Mouse (Mus musculus) gastrocnemius, adult 8-10 months (tissue): ENCODE results near the gene Coa5. TPM values are rescaled to one million over a fixed set of nuclear protein-coding genes. Genes with fewer than 3 reads are reported as not detected.

ENCODE experiments used
- DNase-seq, 2 experiments: peaks; one replicate each; pipeline ENCODE4 v3.0.0; 2022; ENCODE audit warnings: low spot score in 2 of 2
- total RNA-seq, 4 experiments: library from RNA; stranded (reverse); gene quantifications; 2 replicates each; pipeline ENCODE4 v1.2.4; 2022

The Coa5 gene
- 100 to 1,000 TPM in 2 of 4 experiments, 10 to 100 TPM in 2; 79.7 to 115 (median 95.0) TPM for total RNA-seq

- peak; percentile 92 to 94 for DNase-seq
These were observed at the start of gene Coa5, which contains the start of gene Unc50 for GRCm38 (mm10) chr1:37429366-37430296. Gene Coa5 (minus strand): TSS chr1:37430103. Gene Unc50 (plus strand): TSS chr1:37430139.

- DNase-seq, result no peak
These were observed 49.2 kb upstream of the Coa5 start for GRCm38 (mm10) chr1:37479074-37479473.

GRCm38 (mm10) chr1:37478416-37478815 is 48.5 kb upstream of the Coa5 start:
- DNase-seq, result no peak

- no peak for DNase-seq
These were observed 48.0 kb upstream of the Coa5 start for GRCm38 (mm10) chr1:37477928-37478327.

GRCm38 (mm10) chr1:37477250-37477649 is 47.3 kb upstream of the Coa5 start:
- DNase-seq, result no peak

GRCm38 (mm10) chr1:37475312-37475711 is 45.4 kb upstream of the Coa5 start:
- no peak for DNase-seq

- no peak for DNase-seq
These were observed 44.8 kb upstream of the Coa5 start for GRCm38 (mm10) chr1:37474634-37475190.

- no peak for DNase-seq
These were observed 44.1 kb upstream of the Coa5 start for GRCm38 (mm10) chr1:37474046-37474445.

- no peak for DNase-seq
These were observed 43.3 kb upstream of the Coa5 start for GRCm38 (mm10) chr1:37473251-37473650.

- DNase-seq, result no peak
These were observed 41.6 kb upstream of the Coa5 start for GRCm38 (mm10) chr1:37471179-37472148.

- DNase-seq, result no peak
These were observed 39.1 kb upstream of the Coa5 start for GRCm38 (mm10) chr1:37469007-37469406.

- no peak for DNase-seq
These were observed 37.9 kb upstream of the Coa5 start for GRCm38 (mm10) chr1:37467806-37468205.

GRCm38 (mm10) chr1:37466322-37466995 is 36.6 kb upstream of the Coa5 start:
- DNase-seq, result no peak

- DNase-seq, result no peak
These were observed 35.1 kb upstream of the Coa5 start for GRCm38 (mm10) chr1:37464878-37465452.

GRCm38 (mm10) chr1:37457546-37457945 is 27.6 kb upstream of the Coa5 start:
- no peak for DNase-seq

GRCm38 (mm10) chr1:37451270-37451669 is 21.4 kb upstream of the Coa5 start:
- DNase-seq, result no peak

GRCm38 (mm10) chr1:37448361-37449095 is 18.6 kb upstream of the Coa5 start:
- DNase-seq, result peak; percentile 23

- DNase-seq, result no peak
These were observed 13.2 kb upstream of the Coa5 start for GRCm38 (mm10) chr1:37442848-37443835.

GRCm38 (mm10) chr1:37436419-37436818 is 6.5 kb upstream of the Coa5 start:
- DNase-seq, result no peak
